Mouse (Mus musculus) hindbrain, embryonic 16.5 days (tissue): ENCODE measurements around the gene Irgm2. TPM values are rescaled to one million over a fixed set of nuclear protein-coding genes. Genes with fewer than 3 reads are reported as not detected.

Experiments used
- ATAC-seq: fragments of 200-750 bp; cut with Nextera tagmentation; 2 replicates; pipeline ENCODE4 v1.8.0; 2017; ENCODE audit warnings: moderate TSS enrichment, moderate library complexity
- H3K27ac ChIP-seq: fragments of 300-500 bp; sonication (generic); 2 replicates; pipeline ENCODE4 v1.5.1; 2014; ENCODE audit warnings: low read depth, mild to moderate bottlenecking, control low read depth, low read length, moderate library complexity
- H3K27me3 ChIP-seq: fragments of 300-500 bp; sonication (generic); replicated peaks from 2 replicates; pipeline ENCODE4 v1.6.1; 2014; ENCODE audit warnings: low read length; ENCODE audit not compliant: control insufficient read depth, insufficient read depth
- H3K36me3 ChIP-seq: fragments of 300-500 bp; sonication (generic); 2 replicates; pipeline ENCODE4 v1.6.1; 2014; ENCODE audit warnings: mild to moderate bottlenecking, low read length, moderate library complexity, mixed read lengths; ENCODE audit not compliant: control insufficient read depth, insufficient read depth
- H3K4me1 ChIP-seq: fragments of 300-500 bp; sonication (generic); 2 replicates; pipeline ENCODE4 v1.6.1; 2014; ENCODE audit warnings: low read depth, low read length; ENCODE audit not compliant: control insufficient read depth, insufficient read depth
- H3K4me2 ChIP-seq: fragments of 300-500 bp; sonication (generic); 2 replicates; pipeline ENCODE4 v1.6.1; 2014; ENCODE audit warnings: mild to moderate bottlenecking, low read length, control low read depth, moderate library complexity
- H3K4me3 ChIP-seq: fragments of 300-500 bp; sonication (generic); 2 replicates; pipeline ENCODE4 v1.5.1; 2014; ENCODE audit warnings: mild to moderate bottlenecking, low read length, control low read depth, moderate library complexity
- H3K9ac ChIP-seq: fragments of 300-500 bp; sonication (generic); 2 replicates; pipeline ENCODE4 v1.6.1; 2014; ENCODE audit warnings: low read depth, mild to moderate bottlenecking, control low read depth, low read length, moderate library complexity
- H3K9me3 ChIP-seq: fragments of 300-500 bp; sonication (generic); 2 replicates; pipeline ENCODE4 v1.6.1; 2014; ENCODE audit warnings: mild to moderate bottlenecking, low read length, moderate library complexity; ENCODE audit not compliant: control insufficient read depth
- WGBS: fragments of 180-500 bp; shearing (Covaris S2); extraction: QIAGEN DNeasy Blood & Tissue Kit; methylation state at CpG from one replicate; pipeline ENCODE4 v1.1.7; 2014; 5-methylcytosine and 5-hydroxymethylcytosine counted together
- polyA plus RNA-seq: library from polyadenylated mRNA; unstranded; fragments of >200 nt; fragmentation: Nextera tagmentation; extraction: Ambion mirVana; gene quantifications from 2 replicates; pipeline ENCODE4 v1.2.1, GENCODE M21; 2015

Irgm2 gene
- polyA plus RNA-seq, 1 experiment from 2014 or later, result 1.5 TPM

DNA sequence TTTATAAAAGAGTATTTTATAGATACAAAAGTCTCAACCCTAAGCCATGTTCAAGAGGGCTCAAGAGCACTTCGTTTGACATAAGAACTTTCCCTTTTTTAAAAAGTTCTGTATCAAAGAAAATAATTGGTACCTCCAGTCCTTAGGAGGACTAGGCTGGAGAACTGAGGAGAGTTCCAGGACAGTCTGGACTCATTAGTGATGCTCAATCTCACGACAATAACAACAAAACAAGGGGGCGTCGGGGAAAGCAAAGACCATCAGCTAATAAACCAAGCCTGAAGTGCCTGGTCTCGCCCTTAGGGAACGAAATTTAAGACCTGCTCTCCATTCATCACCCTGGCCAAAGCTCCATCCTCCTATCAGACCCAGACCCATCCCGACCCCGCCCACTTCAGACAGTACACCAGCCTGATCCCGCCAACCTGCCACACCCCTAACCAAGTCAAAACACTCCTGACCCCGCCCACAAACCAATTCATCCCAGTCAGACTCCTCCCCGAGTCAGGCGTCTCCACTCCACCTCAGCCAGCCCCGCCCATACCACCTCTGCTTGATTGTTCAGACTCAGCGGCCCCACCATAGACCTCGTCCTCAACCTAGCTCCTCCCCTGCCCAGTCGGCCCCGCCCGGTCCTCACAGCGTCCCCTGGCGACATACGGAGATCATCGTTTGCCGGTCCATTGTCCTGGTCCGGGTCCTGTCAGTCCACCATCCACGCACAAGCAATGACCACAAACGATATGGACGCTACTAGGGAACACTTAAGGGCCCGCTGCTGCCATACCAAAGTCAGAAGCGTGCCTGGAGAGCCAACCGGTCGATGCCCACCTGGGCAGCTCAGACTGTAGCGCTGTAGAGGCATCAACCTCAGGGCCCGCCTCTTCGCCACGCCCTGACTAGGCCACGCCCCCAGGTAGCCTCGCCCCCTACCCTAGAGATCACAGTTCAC lies 39.7 kb downstream of the Irgm2 start:
- H3K9ac ChIP-seq, result peak overlapping the region; percentile 58
- no peaks in the 10 kb centered on the region for H3K9me3 ChIP-seq
- ATAC-seq, result peak; percentile 98
- WGBS, result 1% methylated on average over 37 of the region's 37 CpGs
- H3K27ac ChIP-seq, result no peak overlapping the region
- H3K4me1 ChIP-seq, result no peaks in the 10 kb centered on the region
- peak overlapping the region; percentile 68 for H3K4me2 ChIP-seq
- no peaks in the 10 kb centered on the region for H3K36me3 ChIP-seq
- H3K4me3 ChIP-seq, result peak overlapping the region; percentile 47
- 0 out of 2 replicates have a peak, but pooled peaks cover 2% of the 10 kb centered on the region for H3K27me3 ChIP-seq

- H3K27me3 ChIP-seq, result 0 out of 2 replicates have a peak, but pooled peaks cover under 1% of the 10 kb centered on the region
- no peak for ATAC-seq
- H3K9me3 ChIP-seq, result no peaks in the 10 kb centered on the region
- H3K27ac ChIP-seq, result no peak overlapping the region
- no peak overlapping the region for H3K4me3 ChIP-seq
- no peaks in the 10 kb centered on the region for H3K36me3 ChIP-seq
- no peaks in the 10 kb centered on the region for H3K4me1 ChIP-seq
- 39% methylated on average over 4 of the region's 4 CpGs for WGBS
- no peak overlapping the region for H3K9ac ChIP-seq
- H3K4me2 ChIP-seq, result no peak overlapping the region
These were observed 47.9 kb downstream of the Irgm2 start for GRCm38 (mm10) chr11:58247294-58247693.

DNA sequence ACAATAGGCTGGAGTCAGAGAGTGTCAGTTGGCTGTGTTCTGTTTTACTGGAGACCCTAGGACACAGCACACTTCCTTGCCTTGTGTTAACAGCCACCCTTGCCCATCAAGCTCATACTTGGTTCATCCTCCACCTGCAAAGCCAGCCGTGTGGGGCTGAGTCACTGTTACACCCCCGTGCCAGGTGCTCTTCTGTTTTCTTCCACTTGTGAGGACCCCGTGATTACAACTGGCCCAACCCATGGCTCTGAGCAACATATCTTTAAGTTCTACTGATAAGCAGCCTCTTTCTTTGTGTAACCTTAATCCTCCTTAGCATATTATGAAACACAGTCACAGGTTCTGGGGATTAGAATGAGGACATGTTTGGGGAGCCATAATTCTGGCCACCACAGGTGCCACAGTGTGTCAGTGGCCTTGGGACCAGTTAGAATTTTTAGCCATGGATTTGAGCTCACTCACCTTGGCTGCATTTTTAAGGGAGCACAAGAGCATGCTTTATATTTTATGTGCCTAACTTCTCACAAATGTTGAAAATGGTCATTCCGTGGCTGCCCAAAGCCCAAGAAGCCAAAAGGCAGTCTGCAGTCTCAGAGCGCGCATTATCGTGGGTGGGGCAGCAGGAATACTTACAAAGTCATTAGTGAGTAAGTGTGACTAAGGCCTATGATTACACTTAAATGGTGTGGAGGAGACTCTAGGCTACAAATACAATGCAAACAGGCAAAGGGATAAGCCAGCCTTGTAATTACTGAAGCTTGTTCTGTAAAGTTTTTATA lies 50.0 kb downstream of the Irgm2 start:
- no peak overlapping the region for H3K4me3 ChIP-seq
- no peak for ATAC-seq
- WGBS, result 89% methylated on average over 7 of the region's 7 CpGs

DNA sequence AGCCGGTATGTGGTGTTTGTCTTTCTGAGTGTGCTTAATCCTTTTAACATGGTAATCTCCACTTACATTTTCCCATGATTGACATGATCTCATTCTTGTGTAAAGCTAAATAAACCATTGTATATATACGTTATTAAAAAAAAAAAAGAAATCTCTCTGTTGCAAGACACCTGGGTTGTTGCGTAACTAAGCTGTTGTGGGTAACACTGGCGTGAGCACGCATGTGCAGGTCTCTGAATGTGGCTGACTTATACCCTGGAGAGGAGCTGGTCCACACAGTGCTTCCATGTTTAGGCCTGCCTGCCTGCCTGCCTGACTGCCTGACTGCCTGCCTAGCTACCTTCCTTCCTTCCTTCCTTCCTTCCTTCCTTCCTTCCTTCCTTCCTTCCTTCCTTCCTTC lies 51.1 kb downstream of the Irgm2 start:
- Histone ChIP-seq H3K9me3 (no peaks in the 10 kb centered on the region), H3K36me3 (no peaks in the 10 kb centered on the region), H3K4me1 (no peaks in the 10 kb centered on the region), H3K9ac (no peak overlapping the region), H3K4me3 (no peak overlapping the region), H3K4me2 (no peak overlapping the region), H3K27me3 (no peaks in the 10 kb centered on the region), H3K27ac (no peak overlapping the region)
- no peak for ATAC-seq
- WGBS, result 77% methylated on average over 5 of the region's 5 CpGs

More for the DNA sequence above, 50.0 kb downstream of the Irgm2 start:
- no peak overlapping the region for H3K4me2 ChIP-seq
- no peaks in the 10 kb centered on the region for H3K4me1 ChIP-seq
- H3K9me3 ChIP-seq, result no peaks in the 10 kb centered on the region
- H3K9ac ChIP-seq, result no peak overlapping the region
- H3K36me3 ChIP-seq, result no peaks in the 10 kb centered on the region
- H3K27me3 ChIP-seq, result no peaks in the 10 kb centered on the region
- no peak overlapping the region for H3K27ac ChIP-seq

DNA sequence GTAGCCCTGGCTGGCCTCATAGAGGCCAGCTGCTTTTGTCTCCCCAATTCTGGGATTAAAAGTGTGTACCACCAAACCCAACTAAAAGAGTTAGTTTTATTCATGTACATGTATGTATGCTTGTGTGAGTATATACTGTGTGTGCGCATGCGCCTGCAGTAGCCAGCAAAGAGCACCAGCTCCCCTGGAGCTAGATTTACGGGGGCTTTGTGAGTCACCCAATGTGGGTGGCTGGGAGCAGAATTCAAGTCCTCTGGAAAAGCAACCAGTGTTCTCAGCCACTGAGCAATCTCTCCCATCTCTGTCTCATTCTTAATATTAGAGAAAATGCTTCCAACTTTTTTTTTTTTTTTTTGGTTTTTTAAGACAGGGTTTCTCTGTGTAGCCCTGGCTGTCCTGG lies 55.0 kb downstream of the Irgm2 start:
- H3K27ac ChIP-seq, result no peak overlapping the region
- no peaks in the 10 kb centered on the region for H3K9me3 ChIP-seq
- no peak overlapping the region for H3K4me2 ChIP-seq
- H3K9ac ChIP-seq, result no peak overlapping the region
- WGBS, result 92% methylated on average over 3 of the region's 3 CpGs
- no peaks in the 10 kb centered on the region for H3K4me1 ChIP-seq
- no peak overlapping the region for H3K4me3 ChIP-seq
- H3K36me3 ChIP-seq, result no peaks in the 10 kb centered on the region
- H3K27me3 ChIP-seq, result no peaks in the 10 kb centered on the region
- ATAC-seq, result no peak

DNA sequence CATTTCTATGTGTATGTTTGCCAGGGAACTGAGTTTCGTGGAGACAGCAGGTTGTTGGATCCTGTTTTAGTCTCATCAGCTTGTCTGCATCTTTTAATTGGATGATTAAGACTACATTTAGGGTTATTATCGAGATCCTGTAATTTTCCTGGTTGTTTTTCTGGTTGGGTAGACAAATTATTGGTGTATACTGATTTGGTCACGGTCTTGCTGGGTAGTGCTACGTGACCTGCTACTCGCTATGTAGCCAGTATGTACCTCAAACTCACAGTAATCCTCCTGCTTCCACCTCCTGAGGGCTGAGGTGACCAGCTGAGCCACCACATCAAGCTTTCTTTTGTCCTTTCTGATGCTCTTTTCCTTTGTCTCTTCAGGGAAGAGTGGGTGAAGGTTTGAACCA lies 58.4 kb downstream of the Irgm2 start:
- no peak for ATAC-seq
- H3K9ac ChIP-seq, result no peak overlapping the region
- H3K36me3 ChIP-seq, result no peaks in the 10 kb centered on the region
- no peaks in the 10 kb centered on the region for H3K27me3 ChIP-seq
- H3K9me3 ChIP-seq, result no peaks in the 10 kb centered on the region
- H3K4me2 ChIP-seq, result no peak overlapping the region
- no peak overlapping the region for H3K4me3 ChIP-seq
- no peak overlapping the region for H3K27ac ChIP-seq
- no peaks in the 10 kb centered on the region for H3K4me1 ChIP-seq
- WGBS, result 84% methylated on average over 5 of the region's 5 CpGs

DNA sequence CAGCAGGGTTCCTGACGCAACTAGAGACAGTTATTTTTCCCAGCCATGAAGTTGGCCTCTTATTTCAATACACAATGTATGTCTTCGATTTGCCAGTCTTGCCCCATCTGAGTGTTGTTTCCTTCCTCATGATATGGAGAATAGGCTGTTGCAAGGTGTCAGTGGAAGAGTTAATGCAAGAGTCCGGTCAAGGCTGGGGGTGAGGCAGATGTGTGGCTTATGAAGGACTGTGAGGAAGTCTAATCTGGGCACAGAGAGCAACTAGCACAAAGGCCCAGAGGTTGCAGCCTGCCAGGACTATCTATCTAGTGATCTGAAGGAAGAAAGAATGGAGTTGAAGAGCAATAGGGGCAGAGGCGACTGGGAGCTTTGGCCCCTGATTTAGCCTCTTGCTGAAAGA lies 60.7 kb downstream of the Irgm2 start:
- Histone ChIP-seq H3K27me3 (no peaks in the 10 kb centered on the region), H3K9me3 (no peaks in the 10 kb centered on the region), H3K27ac (no peak overlapping the region), H3K36me3 (no peaks in the 10 kb centered on the region), H3K4me1 (no peaks in the 10 kb centered on the region), H3K4me2 (no peak overlapping the region), H3K4me3 (no peak overlapping the region), H3K9ac (no peak overlapping the region)
- no peak for ATAC-seq
- WGBS, result 88% methylated on average over 4 of the region's 4 CpGs

GRCm38 (mm10) chr11:58261826-58262225 lies 62.4 kb downstream of the Irgm2 start:
- ATAC-seq, result no peak
- H3K9me3 ChIP-seq, result no peaks in the 10 kb centered on the region
- WGBS, result 87% methylated on average over 4 of the region's 4 CpGs
- no peak overlapping the region for H3K9ac ChIP-seq
- H3K4me2 ChIP-seq, result no peak overlapping the region
- H3K4me3 ChIP-seq, result no peak overlapping the region
- H3K27me3 ChIP-seq, result no peaks in the 10 kb centered on the region
- H3K27ac ChIP-seq, result no peak overlapping the region
- H3K36me3 ChIP-seq, result no peaks in the 10 kb centered on the region
- H3K4me1 ChIP-seq, result no peaks in the 10 kb centered on the region

DNA sequence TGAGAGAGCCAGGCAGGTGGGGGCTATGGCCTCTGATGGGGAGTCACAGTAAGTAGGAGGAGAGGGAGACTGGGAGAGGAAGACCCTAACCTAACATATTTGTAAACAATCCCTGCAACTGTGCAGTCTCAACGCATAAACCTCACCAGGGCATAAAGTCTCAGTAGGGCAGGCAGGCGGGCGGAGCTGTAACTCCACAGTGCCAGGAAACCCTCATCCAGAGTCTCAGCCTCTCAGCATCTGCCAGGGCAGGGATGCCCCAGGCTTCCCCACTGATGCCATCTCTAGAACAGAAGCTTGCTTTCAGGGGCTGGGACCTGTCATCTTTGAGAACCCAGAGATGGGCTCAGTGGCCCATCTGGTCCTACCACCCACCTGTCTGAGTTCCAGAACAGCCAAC lies 62.9 kb downstream of the Irgm2 start:
- Histone ChIP-seq H3K27ac (no peak overlapping the region), H3K9ac (no peak overlapping the region), H3K4me2 (no peak overlapping the region), H3K4me1 (no peaks in the 10 kb centered on the region), H3K4me3 (no peak overlapping the region), H3K9me3 (no peaks in the 10 kb centered on the region), H3K36me3 (no peaks in the 10 kb centered on the region), H3K27me3 (no peaks in the 10 kb centered on the region)
- WGBS, result 90% methylated on average over 3 of the region's 3 CpGs
- ATAC-seq, result no peak
